Mouse (Mus musculus) brain, embryonic 14.5 days (tissue): ENCODE results near the gene Hadha.

Experiments used
- CTCF ChIP-seq: fragments of 200-500 bp; IDR thresholded peaks from 2 replicates; pipeline ENCODE4 v1.5.1; 2012; ENCODE audit warnings: inconsistent platforms, mild to moderate bottlenecking, moderate library complexity, borderline replicate concordance; ENCODE audit not compliant: insufficient read depth, insufficient read length; ENCODE audit errors: extremely low read depth
- POLR2A ChIP-seq: fragments of 200-500 bp; IDR thresholded peaks from 2 replicates; pipeline ENCODE4 v1.6.1; 2012; ENCODE audit warnings: mild to moderate bottlenecking, inconsistent platforms, borderline replicate concordance; ENCODE audit not compliant: poor library complexity, insufficient read depth, insufficient read length, severe bottlenecking; ENCODE audit errors: extremely low read depth

DNA sequence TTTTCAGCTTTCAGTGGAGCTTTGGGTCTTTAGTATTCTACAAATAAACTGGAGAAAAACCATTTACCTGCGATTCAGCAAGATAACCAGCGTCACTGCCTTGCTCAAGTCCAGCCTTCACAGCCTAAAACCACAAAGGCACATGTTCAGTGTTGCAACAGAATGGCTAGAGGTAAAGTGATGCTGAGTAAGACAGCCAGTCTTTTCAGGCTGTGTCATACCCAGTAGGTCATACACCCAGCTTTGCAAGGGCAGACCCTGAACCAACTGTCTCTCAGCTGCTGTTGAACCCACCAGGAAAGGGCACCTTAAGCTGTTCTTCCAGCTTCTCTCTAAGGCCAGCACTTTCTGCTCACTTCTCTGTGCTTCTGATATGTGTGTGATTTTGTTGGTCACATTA, 22.8 kb downstream of the Hadha start:
- no peak for TF ChIP-seq CTCF
- no peak for TF ChIP-seq POLR2A
